Mouse (Mus musculus): Measurements from ENCODE around the gene Vrk2. TPM values are rescaled to one million over a fixed set of nuclear protein-coding genes. Genes with fewer than 3 reads are reported as not detected.

The Vrk2 gene
- polyA plus RNA-seq, 1 experiment from 2014 or later, result 23.8 TPM

DNA sequence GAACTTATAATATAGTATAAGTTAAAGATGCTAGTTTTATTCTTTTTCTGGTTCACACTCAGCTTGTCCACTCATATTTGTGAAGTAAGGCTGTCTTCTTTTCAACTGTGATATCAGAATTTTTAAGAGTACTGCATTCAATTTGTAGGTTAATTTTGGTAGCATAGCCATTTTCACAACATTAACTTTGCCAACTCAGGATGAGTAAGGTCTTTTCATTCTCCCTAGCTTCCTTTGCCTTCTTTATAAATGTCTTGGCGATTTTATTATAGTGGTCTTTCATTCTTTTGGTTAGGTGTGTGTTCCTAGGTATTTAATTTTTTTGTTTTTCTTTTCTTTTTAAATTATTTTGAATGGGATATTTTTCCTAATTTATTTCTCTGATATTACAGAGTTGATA lies 143.2 kb downstream of the Vrk2 start:
- Histone ChIP-seq H3K27me3 (replicated peaks; ENCODE audit: control insufficient read depth, insufficient read depth, low read length) (no peaks in the 10 kb centered on the region), H3K27ac (ENCODE audit: low read depth, low read length) (no peak overlapping the region), H3K4me3 (ENCODE audit: low read depth, low read length) (no peak overlapping the region), H3K36me3 (ENCODE audit: control insufficient read depth, insufficient read depth, low read length) (no peaks in the 10 kb centered on the region), H3K9ac (ENCODE audit: low read depth, low read length) (no peak overlapping the region), H3K4me2 (no peak overlapping the region), H3K4me1 (replicated peaks; ENCODE audit: control insufficient read depth, insufficient read depth, low read length) (no peaks in the 10 kb centered on the region), H3K9me3 (ENCODE audit: control insufficient read depth, low read length) (no peaks in the 10 kb centered on the region)
- no peak for DNase-seq (ENCODE audit: low spot score)
- 87% methylated on average over 1 of the region's 1 CpGs for WGBS
- no peak for ATAC-seq (replicated peaks; ENCODE audit: low FRiP score)

DNA sequence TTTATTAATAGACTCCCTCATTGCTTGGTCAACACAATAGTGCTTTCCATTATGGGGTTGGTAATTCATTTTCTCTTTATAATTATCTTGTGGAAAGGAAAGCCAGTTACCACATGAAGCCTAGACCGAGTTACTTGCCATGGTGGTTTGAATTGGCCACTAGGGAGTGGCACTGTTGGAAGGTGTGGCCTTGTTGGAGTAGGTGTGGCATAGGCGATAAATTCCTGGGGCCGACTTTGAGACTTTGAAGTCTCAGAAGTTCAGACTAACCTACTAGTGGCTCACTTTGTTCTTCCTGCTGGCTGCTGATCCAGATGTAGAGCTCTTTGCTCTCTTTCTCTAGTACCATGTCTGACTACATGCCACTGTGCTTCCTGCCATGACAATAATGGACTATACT lies 144.0 kb downstream of the Vrk2 start:
- Histone ChIP-seq H3K27me3 (replicated peaks; ENCODE audit: control insufficient read depth, insufficient read depth, low read length) (no peaks in the 10 kb centered on the region), H3K4me2 (no peak overlapping the region), H3K4me3 (ENCODE audit: low read depth, low read length) (no peak overlapping the region), H3K27ac (ENCODE audit: low read depth, low read length) (no peak overlapping the region), H3K36me3 (ENCODE audit: control insufficient read depth, insufficient read depth, low read length) (no peaks in the 10 kb centered on the region; the same call in 1 of the 2 replicates), H3K9ac (ENCODE audit: low read depth, low read length) (no peak overlapping the region), H3K9me3 (ENCODE audit: control insufficient read depth, low read length) (no peaks in the 10 kb centered on the region), H3K4me1 (replicated peaks; ENCODE audit: control insufficient read depth, insufficient read depth, low read length) (no peaks in the 10 kb centered on the region)
- ATAC-seq (replicated peaks; ENCODE audit: low FRiP score), result no peak
- no peak for DNase-seq (ENCODE audit: low spot score)
- WGBS, result 81% methylated on average over 3 of the region's 3 CpGs

DNA sequence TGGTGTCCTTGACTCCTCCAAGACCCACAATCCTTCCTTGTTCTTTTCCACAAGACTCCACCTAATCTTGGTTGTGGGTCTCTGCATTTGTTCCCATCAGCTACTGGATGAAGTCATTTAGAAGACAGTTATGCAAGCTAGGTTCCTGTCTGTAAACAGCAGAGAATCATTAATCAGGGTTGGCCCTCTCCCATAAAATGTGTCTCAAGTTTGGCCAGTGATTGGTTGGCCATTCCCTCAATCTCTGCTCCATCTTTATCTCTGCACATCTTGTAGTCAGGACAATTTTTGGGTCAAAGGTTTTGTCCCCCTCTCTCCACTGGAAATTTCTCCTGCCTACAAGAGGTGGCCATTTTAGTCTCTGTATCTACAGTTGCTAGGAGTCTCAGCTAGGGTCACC lies 149.4 kb downstream of the Vrk2 start:
- DNase-seq (ENCODE audit: low spot score) (no peak), ATAC-seq (replicated peaks; ENCODE audit: low FRiP score) (no peak)
- Histone ChIP-seq H3K36me3 (ENCODE audit: control insufficient read depth, insufficient read depth, low read length) (no peaks in the 10 kb centered on the region; the same call in 1 of the 2 replicates), H3K9ac (ENCODE audit: low read depth, low read length) (no peak overlapping the region), H3K4me2 (no peak overlapping the region), H3K4me1 (replicated peaks; ENCODE audit: control insufficient read depth, insufficient read depth, low read length) (no peaks in the 10 kb centered on the region), H3K9me3 (ENCODE audit: control insufficient read depth, low read length) (no peaks in the 10 kb centered on the region), H3K4me3 (ENCODE audit: low read depth, low read length) (no peak overlapping the region), H3K27me3 (replicated peaks; ENCODE audit: control insufficient read depth, insufficient read depth, low read length) (no peaks in the 10 kb centered on the region), H3K27ac (ENCODE audit: low read depth, low read length) (no peak overlapping the region)

DNA sequence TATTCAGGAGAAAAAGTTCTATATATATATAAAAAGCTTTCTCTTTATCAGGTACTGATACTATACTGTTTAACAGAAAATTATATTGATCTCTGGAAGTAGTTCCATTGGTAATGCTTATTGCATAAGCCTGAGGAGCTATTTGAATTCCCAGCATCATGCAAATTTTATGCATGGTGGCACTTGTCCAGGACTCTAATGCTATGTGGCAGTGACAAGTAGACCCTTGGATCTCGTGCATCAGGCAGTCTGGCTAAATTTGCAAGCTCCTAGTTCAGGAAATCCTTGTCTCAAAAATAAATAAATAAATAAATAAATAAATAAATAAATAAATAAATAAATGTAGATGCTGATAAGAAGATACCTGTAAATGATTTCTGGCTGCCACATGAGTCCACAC lies 152.7 kb downstream of the Vrk2 start:
- no peak for ATAC-seq (replicated peaks; ENCODE audit: low FRiP score)
- no peaks in the 10 kb centered on the region for H3K27me3 ChIP-seq (replicated peaks; ENCODE audit: control insufficient read depth, insufficient read depth, low read length)
- H3K4me3 ChIP-seq (ENCODE audit: low read depth, low read length), result no peak overlapping the region
- H3K9ac ChIP-seq (ENCODE audit: low read depth, low read length), result no peak overlapping the region
- H3K36me3 ChIP-seq (ENCODE audit: control insufficient read depth, insufficient read depth, low read length), result no peaks in the 10 kb centered on the region; the same call in 1 of the 2 replicates
- no peak overlapping the region for H3K27ac ChIP-seq (ENCODE audit: low read depth, low read length)
- H3K4me1 ChIP-seq (replicated peaks; ENCODE audit: control insufficient read depth, insufficient read depth, low read length), result no peaks in the 10 kb centered on the region
- H3K9me3 ChIP-seq (ENCODE audit: control insufficient read depth, low read length), result no peaks in the 10 kb centered on the region
- WGBS, result 75% methylated on average over 1 of the region's 1 CpGs
- no peak for DNase-seq (ENCODE audit: low spot score)
- no peak overlapping the region for H3K4me2 ChIP-seq

DNA sequence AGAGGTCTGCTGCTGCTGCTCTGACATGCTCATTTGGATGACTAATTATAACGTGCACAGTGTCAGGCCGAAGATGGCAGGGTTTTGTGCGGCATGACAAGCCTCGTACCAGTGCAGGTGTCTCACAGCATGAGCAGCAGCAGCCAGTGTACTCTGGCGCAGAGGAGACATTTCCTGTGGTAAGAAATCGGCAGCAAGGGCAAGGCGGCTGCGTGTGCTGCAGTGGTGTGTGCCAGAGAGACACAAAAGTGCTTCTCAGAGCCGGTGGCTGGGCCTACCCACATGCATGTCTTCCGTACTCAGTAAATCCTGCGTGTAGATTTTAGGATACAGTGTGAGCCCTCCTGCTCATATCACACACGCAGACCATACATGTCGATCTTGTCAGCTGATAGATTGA lies 156.0 kb downstream of the Vrk2 start:
- Histone ChIP-seq H3K4me3 (ENCODE audit: low read depth, low read length) (no peak overlapping the region), H3K9me3 (ENCODE audit: control insufficient read depth, low read length) (no peaks in the 10 kb centered on the region), H3K9ac (ENCODE audit: low read depth, low read length) (no peak overlapping the region), H3K4me2 (no peak overlapping the region), H3K36me3 (ENCODE audit: control insufficient read depth, insufficient read depth, low read length) (no peaks in the 10 kb centered on the region), H3K4me1 (replicated peaks; ENCODE audit: control insufficient read depth, insufficient read depth, low read length) (no peaks in the 10 kb centered on the region), H3K27ac (ENCODE audit: low read depth, low read length) (no peak overlapping the region), H3K27me3 (replicated peaks; ENCODE audit: control insufficient read depth, insufficient read depth, low read length) (no peaks in the 10 kb centered on the region)
- ATAC-seq (replicated peaks; ENCODE audit: low FRiP score), result no peak
- no peak for DNase-seq (ENCODE audit: low spot score)
- WGBS, result 89% methylated on average over 13 of the region's 13 CpGs

DNA sequence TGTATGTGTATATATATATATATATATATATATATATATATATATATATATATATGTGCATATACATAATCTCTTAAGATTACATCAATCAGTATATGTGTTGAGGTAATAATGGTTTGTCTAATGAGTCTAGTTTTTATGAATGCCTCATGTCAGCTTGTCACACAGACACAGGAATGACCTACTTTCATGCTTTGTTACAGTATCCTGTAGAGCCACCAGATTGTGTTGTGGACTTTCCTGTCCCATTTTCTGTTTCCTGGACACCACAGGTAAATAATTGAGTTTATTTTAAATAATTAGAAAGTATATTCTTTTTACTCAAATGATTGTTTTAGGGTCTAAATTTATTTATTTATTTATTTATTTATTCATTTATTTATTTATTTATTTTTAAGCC lies 159.6 kb downstream of the Vrk2 start:
- Histone ChIP-seq H3K27ac (ENCODE audit: low read depth, low read length) (no peak overlapping the region), H3K4me3 (ENCODE audit: low read depth, low read length) (no peak overlapping the region), H3K27me3 (replicated peaks; ENCODE audit: control insufficient read depth, insufficient read depth, low read length) (no peaks in the 10 kb centered on the region), H3K36me3 (ENCODE audit: control insufficient read depth, insufficient read depth, low read length) (no peaks in the 10 kb centered on the region), H3K4me2 (no peak overlapping the region), H3K9ac (ENCODE audit: low read depth, low read length) (no peak overlapping the region), H3K4me1 (replicated peaks; ENCODE audit: control insufficient read depth, insufficient read depth, low read length) (no peaks in the 10 kb centered on the region), H3K9me3 (ENCODE audit: control insufficient read depth, low read length) (no peaks in the 10 kb centered on the region)
- ATAC-seq (replicated peaks; ENCODE audit: low FRiP score) (no peak), DNase-seq (ENCODE audit: low spot score) (no peak)

DNA sequence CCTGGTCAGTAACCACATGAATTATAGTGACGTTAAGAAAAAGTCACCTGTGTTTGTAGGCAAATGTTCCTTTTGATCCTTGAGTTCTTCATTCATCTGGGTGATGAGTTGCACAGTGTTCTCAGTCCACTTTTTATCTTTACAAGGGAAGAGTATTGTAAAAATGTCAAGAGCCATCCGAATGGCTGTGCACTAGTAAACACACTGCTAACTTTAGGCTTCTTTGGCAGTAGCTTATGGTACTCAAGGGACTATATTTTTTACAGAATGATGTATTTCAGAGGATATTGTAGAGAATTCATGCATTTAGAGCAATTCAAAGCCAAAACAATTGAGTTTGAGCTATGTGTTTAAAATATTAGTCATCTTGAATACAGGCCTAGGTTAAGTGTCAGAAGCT lies 172.3 kb downstream of the Vrk2 start:
- WGBS, result 84% methylated on average over 2 of the region's 2 CpGs
- ATAC-seq (replicated peaks; ENCODE audit: low FRiP score) (no peak), DNase-seq (ENCODE audit: low spot score) (no peak)
- H3K4me2 ChIP-seq, result no peak overlapping the region
- no peak overlapping the region for H3K9ac ChIP-seq (ENCODE audit: low read depth, low read length)
- no peaks in the 10 kb centered on the region for H3K9me3 ChIP-seq (ENCODE audit: control insufficient read depth, low read length)
- no peak overlapping the region for H3K4me3 ChIP-seq (ENCODE audit: low read depth, low read length)
- H3K4me1 ChIP-seq (replicated peaks; ENCODE audit: control insufficient read depth, insufficient read depth, low read length), result no peaks in the 10 kb centered on the region
- no peak overlapping the region for H3K27ac ChIP-seq (ENCODE audit: low read depth, low read length)
- no peaks in the 10 kb centered on the region for H3K27me3 ChIP-seq (replicated peaks; ENCODE audit: control insufficient read depth, insufficient read depth, low read length)
- no peaks in the 10 kb centered on the region for H3K36me3 ChIP-seq (ENCODE audit: control insufficient read depth, insufficient read depth, low read length)

Other genes starting within 250 kb of the Vrk2 start
- 28.8 and 32.8 TPM in 2 replicates for gene Fancl, start 207.9 kb downstream of the Vrk2 start, polyA plus RNA-seq (2014; fragmentation: Nextera tagmentation; extraction: Ambion mirVana)
- not detected in 2 replicates for gene Gm6899, start 758 bp downstream of the Vrk2 start, polyA plus RNA-seq (2014; fragmentation: Nextera tagmentation; extraction: Ambion mirVana)

Data from liver, embryonic 11.5 days (tissue).